Mouse (Mus musculus): Measurements from ENCODE around the gene Cabp2. TPM values are rescaled to one million over a fixed set of nuclear protein-coding genes. Genes with fewer than 3 reads are reported as not detected.
A peak's percentile ranks its signal among the peaks of the same experiment; 100 is the strongest.

Gene Cabp2
- polyA plus RNA-seq, 1 experiment from 2014 or later, result 0.43 TPM

DNA sequence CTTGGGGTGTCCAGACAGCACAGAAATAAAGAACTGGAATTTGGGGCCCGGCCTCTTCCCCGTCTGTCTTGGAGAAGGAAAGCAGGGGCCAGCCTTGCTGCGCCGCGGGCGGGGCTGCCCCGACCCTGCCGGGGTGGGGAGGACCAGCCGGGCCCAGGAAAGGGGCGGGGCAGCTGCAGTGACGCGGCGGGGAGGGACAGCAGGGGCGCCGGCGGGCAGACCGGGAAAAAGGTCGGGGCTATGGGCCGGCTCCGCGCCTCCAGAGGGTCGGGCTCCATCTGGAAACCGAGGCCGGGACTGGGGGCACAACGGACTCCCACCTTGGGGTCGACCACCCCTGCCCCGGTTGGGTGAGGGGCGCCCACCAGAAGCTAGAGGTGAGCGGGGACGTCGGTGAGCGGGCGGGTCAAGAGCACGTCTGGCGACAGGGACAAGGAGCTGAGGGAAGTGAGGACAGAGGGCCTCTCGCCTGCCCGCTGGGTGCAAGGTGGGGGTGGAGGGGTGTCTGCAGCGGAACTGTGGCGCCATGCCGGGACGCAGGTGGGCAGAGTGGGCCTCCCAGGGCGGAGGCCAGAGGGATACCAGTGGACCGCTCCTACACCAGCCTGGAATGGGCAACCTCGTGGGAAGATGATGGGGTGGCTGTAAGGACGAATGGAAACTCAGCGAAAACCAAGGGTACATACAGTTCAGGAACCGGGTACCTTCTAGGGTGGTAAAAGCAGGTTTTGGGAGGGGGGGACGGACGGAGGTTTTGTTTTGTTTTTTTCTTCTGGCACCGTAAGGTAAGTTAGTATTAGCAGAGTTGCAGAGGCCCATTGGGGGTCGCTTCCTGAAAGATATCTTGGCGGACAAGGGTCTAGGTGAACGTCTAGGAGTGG, 18.7 kb downstream of the Cabp2 start, which contains the start of gene Pitpnm1:
Gene Pitpnm1 (plus strand): TSS at position 162 of the 881 bp plus-strand sequence.
- Histone ChIP-seq H3K27ac (ENCODE audit: low read depth) (peak within 1 kb of the TSS; percentile 95), H3K4me2 (ENCODE audit: low read depth, low read length) (peak within 1 kb of the TSS; percentile 95), H3K4me1 (ENCODE audit: insufficient read depth) (peaks cover 39% of the 10 kb centered on the region), H3K9me3 (ENCODE audit: low read length) (no peaks in the 10 kb centered on the region), H3K4me3 (ENCODE audit: low read depth, low read length) (peak within 1 kb of the TSS; percentile 51), H3K9ac (replicated peaks) (peak within 1 kb of the TSS; percentile 50), H3K36me3 (replicated peaks; ENCODE audit: insufficient read depth, low read length) (peaks cover 7% of the 10 kb centered on the region), H3K27me3 (ENCODE audit: insufficient read depth, low read length) (peaks cover 19% of the 10 kb centered on the region)
- no peak for TF ChIP-seq CTCF (IDR thresholded peaks at IDR 0.05; ENCODE audit: low read depth)
- no peak for TF ChIP-seq EP300 (IDR thresholded peaks at IDR 0.05; ENCODE audit: low read depth)
- ATAC-seq (no peak), DNase-seq (peak; percentile 86)
- WGBS (ENCODE audit: insufficient replicate concordance), result 1% methylated on average over 49 of the region's 53 CpGs

DNA sequence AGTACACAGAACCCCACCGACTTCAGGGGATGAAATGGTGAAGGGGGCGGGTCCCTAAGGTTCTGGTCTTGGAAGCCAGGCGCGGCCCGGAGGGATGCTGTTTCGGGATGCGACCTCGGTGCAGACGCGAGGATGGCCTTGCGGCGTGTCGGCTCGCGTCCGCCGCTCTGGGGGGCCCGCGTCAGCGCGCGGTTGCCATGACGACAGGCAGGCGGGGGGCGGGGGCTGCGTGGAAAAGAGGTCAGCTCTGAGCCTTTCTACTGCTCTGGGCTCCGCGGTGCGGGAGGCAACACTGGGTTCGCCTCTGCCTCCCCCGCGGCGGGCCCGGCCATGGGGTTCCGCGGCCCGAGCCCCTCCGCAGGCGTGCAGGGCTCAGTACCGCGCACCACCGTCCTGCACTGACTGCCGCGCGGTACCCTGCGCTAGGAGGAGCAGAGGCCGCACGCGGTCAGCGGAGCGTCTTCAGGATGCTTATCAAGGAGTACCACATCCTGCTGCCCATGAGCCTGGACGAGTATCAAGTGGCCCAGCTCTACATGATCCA, 19.4 kb downstream of the Cabp2 start:
- Histone ChIP-seq H3K9me3 (ENCODE audit: low read length) (no peaks in the 10 kb centered on the region), H3K4me3 (ENCODE audit: low read depth, low read length) (peak overlapping the region; percentile 51), H3K27ac (ENCODE audit: low read depth) (no peak overlapping the region), H3K4me1 (ENCODE audit: insufficient read depth) (peaks cover 39% of the 10 kb centered on the region), H3K4me2 (ENCODE audit: low read depth, low read length) (peak overlapping the region; percentile 95), H3K9ac (replicated peaks) (peak overlapping the region; percentile 50), H3K36me3 (replicated peaks; ENCODE audit: insufficient read depth, low read length) (peaks cover 7% of the 10 kb centered on the region), H3K27me3 (ENCODE audit: insufficient read depth, low read length) (peaks cover 19% of the 10 kb centered on the region)
- 2% methylated on average over 50 of the region's 52 CpGs for WGBS (ENCODE audit: insufficient replicate concordance)
- no peak for TF ChIP-seq CTCF (IDR thresholded peaks at IDR 0.05; ENCODE audit: low read depth)
- no peak for TF ChIP-seq EP300 (IDR thresholded peaks at IDR 0.05; ENCODE audit: low read depth)
- ATAC-seq (no peak), DNase-seq (peak; percentile 48)

DNA sequence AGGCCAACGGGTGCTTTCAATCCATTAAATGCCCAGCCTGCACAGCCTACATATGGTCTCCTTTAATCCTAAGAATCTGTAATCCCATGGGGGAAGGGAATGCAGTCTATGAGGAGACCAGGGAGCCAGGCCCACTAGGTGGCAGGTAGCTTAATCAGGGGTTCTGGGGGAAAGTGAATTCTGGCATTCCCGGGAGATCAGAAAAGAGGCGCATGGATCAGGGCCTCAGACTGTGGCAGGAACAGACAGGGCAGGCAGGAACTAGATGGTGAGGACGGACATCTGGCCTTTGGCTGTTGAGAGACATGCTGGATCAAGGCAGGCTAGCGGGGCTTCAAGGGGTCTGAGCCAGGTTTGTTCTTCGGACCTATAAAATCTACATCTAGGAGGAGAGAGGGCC, 20.1 kb downstream of the Cabp2 start:
- TF ChIP-seq EP300 (IDR thresholded peaks at IDR 0.05; ENCODE audit: low read depth), result no peak
- TF ChIP-seq CTCF (IDR thresholded peaks at IDR 0.05; ENCODE audit: low read depth), result no peak
- Histone ChIP-seq H3K9ac (replicated peaks) (no peak overlapping the region), H3K4me3 (ENCODE audit: low read depth, low read length) (no peak overlapping the region), H3K4me2 (ENCODE audit: low read depth, low read length) (peak overlapping the region; percentile 95), H3K27ac (ENCODE audit: low read depth) (no peak overlapping the region), H3K4me1 (ENCODE audit: insufficient read depth) (peaks cover 35% of the 10 kb centered on the region), H3K27me3 (ENCODE audit: insufficient read depth, low read length) (peaks cover 19% of the 10 kb centered on the region), H3K36me3 (replicated peaks; ENCODE audit: insufficient read depth, low read length) (peaks cover 7% of the 10 kb centered on the region), H3K9me3 (ENCODE audit: low read length) (no peaks in the 10 kb centered on the region)
- no peak for DNase-seq
- 81% methylated on average over 6 of the region's 6 CpGs for WGBS (ENCODE audit: insufficient replicate concordance)
- no peak for ATAC-seq

DNA sequence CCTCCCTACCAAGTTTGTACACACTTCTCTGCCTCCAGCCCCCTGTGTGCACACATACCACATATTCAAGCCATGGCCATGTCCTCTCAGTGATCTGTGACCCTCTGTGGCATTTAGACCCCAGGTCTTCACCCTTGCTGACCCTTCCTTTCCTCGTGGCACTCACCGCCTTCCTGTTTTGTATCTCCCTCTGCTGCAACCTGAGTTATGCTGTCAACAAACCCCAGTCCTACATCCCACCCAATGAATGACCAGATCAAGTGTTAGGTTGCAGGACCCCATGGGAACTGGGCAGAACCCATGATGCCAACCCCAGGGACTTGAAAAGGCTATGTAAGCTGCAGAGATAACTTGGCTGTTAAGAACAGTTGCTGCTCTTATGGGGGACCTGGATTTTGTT, 20.7 kb downstream of the Cabp2 start:
- no peak for ATAC-seq
- no peak overlapping the region for H3K9ac ChIP-seq (replicated peaks)

DNA sequence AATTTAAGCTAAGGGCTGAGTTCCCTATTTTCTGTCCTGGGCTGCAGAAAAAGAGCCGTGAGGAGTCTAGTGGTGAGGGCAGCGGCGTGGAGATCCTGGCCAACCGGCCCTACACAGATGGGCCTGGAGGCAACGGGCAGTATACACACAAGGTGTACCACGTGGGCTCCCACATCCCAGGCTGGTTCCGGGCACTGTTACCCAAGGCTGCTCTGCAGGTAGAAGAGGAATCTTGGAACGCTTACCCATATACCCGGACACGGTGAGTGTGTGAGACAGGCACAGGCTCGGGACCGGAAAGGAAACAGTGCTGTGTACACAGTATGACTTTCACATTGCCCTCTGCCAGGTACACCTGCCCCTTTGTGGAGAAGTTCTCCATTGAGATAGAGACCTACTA, 21.2 kb downstream of the Cabp2 start:
- H3K4me3 ChIP-seq (ENCODE audit: low read depth, low read length), result no peak overlapping the region
- no peak overlapping the region for H3K4me2 ChIP-seq (ENCODE audit: low read depth, low read length)
- no peak for TF ChIP-seq EP300 (IDR thresholded peaks at IDR 0.05; ENCODE audit: low read depth)
- TF ChIP-seq CTCF (IDR thresholded peaks at IDR 0.05; ENCODE audit: low read depth), result no peak
- H3K9ac ChIP-seq (replicated peaks), result no peak overlapping the region
- H3K27me3 ChIP-seq (ENCODE audit: insufficient read depth, low read length), result peaks cover 19% of the 10 kb centered on the region
- no peaks in the 10 kb centered on the region for H3K9me3 ChIP-seq (ENCODE audit: low read length)
- no peak for DNase-seq
- 86% methylated on average over 12 of the region's 12 CpGs for WGBS (ENCODE audit: insufficient replicate concordance)
- no peak for ATAC-seq
- H3K27ac ChIP-seq (ENCODE audit: low read depth), result no peak overlapping the region
- H3K36me3 ChIP-seq (replicated peaks; ENCODE audit: insufficient read depth, low read length), result peaks cover 7% of the 10 kb centered on the region
- H3K4me1 ChIP-seq (ENCODE audit: insufficient read depth), result peaks cover 33% of the 10 kb centered on the region

More for the DNA sequence above, 20.7 kb downstream of the Cabp2 start:
- TF ChIP-seq CTCF (IDR thresholded peaks at IDR 0.05; ENCODE audit: low read depth), result no peak
- TF ChIP-seq EP300 (IDR thresholded peaks at IDR 0.05; ENCODE audit: low read depth), result no peak
- peaks cover 34% of the 10 kb centered on the region for H3K4me1 ChIP-seq (ENCODE audit: insufficient read depth)
- peaks cover 7% of the 10 kb centered on the region for H3K36me3 ChIP-seq (replicated peaks; ENCODE audit: insufficient read depth, low read length)
- WGBS (ENCODE audit: insufficient replicate concordance), result 72% methylated on average over 2 of the region's 2 CpGs
- H3K4me2 ChIP-seq (ENCODE audit: low read depth, low read length), result no peak overlapping the region
- peaks cover 19% of the 10 kb centered on the region for H3K27me3 ChIP-seq (ENCODE audit: insufficient read depth, low read length)
- no peaks in the 10 kb centered on the region for H3K9me3 ChIP-seq (ENCODE audit: low read length)
- DNase-seq, result no peak
- H3K27ac ChIP-seq (ENCODE audit: low read depth), result no peak overlapping the region
- no peak overlapping the region for H3K4me3 ChIP-seq (ENCODE audit: low read depth, low read length)

DNA sequence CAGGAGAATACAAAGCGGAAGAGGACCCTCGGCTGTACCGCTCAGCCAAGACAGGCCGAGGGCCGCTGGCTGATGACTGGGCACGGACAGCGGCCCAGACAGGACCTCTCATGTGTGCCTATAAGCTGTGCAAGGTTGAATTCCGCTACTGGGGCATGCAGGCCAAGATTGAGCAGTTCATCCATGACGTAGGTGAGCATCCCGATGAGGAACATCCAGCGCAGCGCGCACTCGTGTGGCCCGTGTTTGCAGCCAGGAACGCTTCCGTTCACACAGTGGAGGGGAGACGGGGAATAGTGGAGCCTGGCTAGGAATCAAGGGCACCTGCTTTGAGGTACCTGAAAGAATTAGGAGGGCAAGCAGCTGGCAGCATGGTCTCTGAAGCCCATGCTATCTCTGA, 21.9 kb downstream of the Cabp2 start:
- 92% methylated on average over 18 of the region's 18 CpGs for WGBS (ENCODE audit: insufficient replicate concordance)
- ATAC-seq (no peak), DNase-seq (no peak)
- TF ChIP-seq EP300 (IDR thresholded peaks at IDR 0.05; ENCODE audit: low read depth), result no peak
- TF ChIP-seq CTCF (IDR thresholded peaks at IDR 0.05; ENCODE audit: low read depth), result no peak
- Histone ChIP-seq H3K4me2 (ENCODE audit: low read depth, low read length) (no peak overlapping the region), H3K27ac (ENCODE audit: low read depth) (no peak overlapping the region), H3K4me1 (ENCODE audit: insufficient read depth) (peaks cover 28% of the 10 kb centered on the region), H3K4me3 (ENCODE audit: low read depth, low read length) (no peak overlapping the region), H3K27me3 (ENCODE audit: insufficient read depth, low read length) (peaks cover 19% of the 10 kb centered on the region), H3K9me3 (ENCODE audit: low read length) (no peaks in the 10 kb centered on the region), H3K36me3 (replicated peaks; ENCODE audit: insufficient read depth, low read length) (peaks cover 7% of the 10 kb centered on the region), H3K9ac (replicated peaks) (no peak overlapping the region)
